Mouse (Mus musculus): ENCODE measurements around the gene Ints4. TPM values are rescaled to one million over a fixed set of nuclear protein-coding genes. Genes with fewer than 3 reads are reported as not detected.

Gene Ints4
- polyA plus RNA-seq, 1 experiment from 2014 or later = 61.0 TPM

- DNase-seq (ENCODE audit: low spot score) = no peak
- Histone ChIP-seq H3K4me3 (no peak overlapping the region), H3K4me1 (replicated peaks) (peaks cover 20% of the 10 kb centered on the region), H3K9me3 (no peaks in the 10 kb centered on the region), H3K36me3 (no peaks in the 10 kb centered on the region), H3K27ac (no peak overlapping the region), H3K27me3 (ENCODE audit: insufficient read depth, poor library complexity, severe bottlenecking) (no peaks in the 10 kb centered on the region)
- WGBS = 73% methylated on average over 3 of the region's 3 CpGs
Measured at GRCm38 (mm10) chr7:97479349-97479748, 1.4 kb upstream of the Ints4 start.

- peak overlapping the region; percentile 36 for H3K27ac ChIP-seq
- no peaks in the 10 kb centered on the region for H3K27me3 ChIP-seq (ENCODE audit: insufficient read depth, poor library complexity, severe bottlenecking)
Measured at GRCm38 (mm10) chr7:97480290-97480689, 466 bp upstream of the Ints4 start.

GRCm38 (mm10) chr7:97483378-97483777 lies 2.6 kb downstream of the Ints4 start:
- DNase-seq (ENCODE audit: low spot score) = no peak
- Histone ChIP-seq H3K27me3 (ENCODE audit: insufficient read depth, poor library complexity, severe bottlenecking) (no peaks in the 10 kb centered on the region), H3K27ac (no peak overlapping the region), H3K36me3 (peaks cover 37% of the 10 kb centered on the region), H3K9me3 (no peaks in the 10 kb centered on the region), H3K4me1 (replicated peaks) (peaks cover 20% of the 10 kb centered on the region), H3K4me3 (no peak overlapping the region)
- 89% methylated on average over 2 of the region's 2 CpGs for WGBS

More at GRCm38 (mm10) chr7:97480290-97480689, 466 bp upstream of the Ints4 start:
- 39% methylated on average over 3 of the region's 3 CpGs for WGBS
- peak overlapping the region; percentile 74 for H3K4me3 ChIP-seq
- no peaks in the 10 kb centered on the region for H3K9me3 ChIP-seq
- H3K36me3 ChIP-seq = peaks cover 6% of the 10 kb centered on the region
- H3K4me1 ChIP-seq (replicated peaks) = peaks cover 20% of the 10 kb centered on the region
- DNase-seq (ENCODE audit: low spot score) = no peak

- WGBS = 71% methylated on average over 3 of the region's 3 CpGs
- no peak for DNase-seq (ENCODE audit: low spot score)
- Histone ChIP-seq H3K27ac (no peak overlapping the region), H3K4me3 (no peak overlapping the region), H3K9me3 (peaks cover 2% of the 10 kb centered on the region; the same call in 1 of the 2 replicates), H3K36me3 (peaks cover 81% of the 10 kb centered on the region), H3K4me1 (replicated peaks) (no peaks in the 10 kb centered on the region), H3K27me3 (ENCODE audit: insufficient read depth, poor library complexity, severe bottlenecking) (no peaks in the 10 kb centered on the region)
Measured at GRCm38 (mm10) chr7:97491157-97491556, 10.4 kb downstream of the Ints4 start.

- no peaks in the 10 kb centered on the region for H3K4me1 ChIP-seq (replicated peaks)
- H3K27me3 ChIP-seq (ENCODE audit: insufficient read depth, poor library complexity, severe bottlenecking) = no peaks in the 10 kb centered on the region
- H3K4me3 ChIP-seq = no peak overlapping the region
- DNase-seq (ENCODE audit: low spot score) = no peak
- H3K36me3 ChIP-seq = peaks cover 78% of the 10 kb centered on the region
- 95% methylated on average over 4 of the region's 4 CpGs for WGBS
- no peak overlapping the region for H3K27ac ChIP-seq
- H3K9me3 ChIP-seq = peaks cover 2% of the 10 kb centered on the region; the same call in 1 of the 2 replicates
Measured at GRCm38 (mm10) chr7:97492420-97492819, 11.7 kb downstream of the Ints4 start.

- H3K4me1 ChIP-seq (replicated peaks) = no peaks in the 10 kb centered on the region
- peaks cover 73% of the 10 kb centered on the region for H3K36me3 ChIP-seq
Measured at GRCm38 (mm10) chr7:97495052-97495451, 14.3 kb downstream of the Ints4 start.

GRCm38 (mm10) chr7:97500555-97501209 lies 19.9 kb downstream of the Ints4 start:
- Histone ChIP-seq H3K4me1 (replicated peaks) (no peaks in the 10 kb centered on the region), H3K4me3 (no peak overlapping the region), H3K36me3 (peaks cover 74% of the 10 kb centered on the region), H3K9me3 (peaks cover 1% of the 10 kb centered on the region; the same call in 1 of the 2 replicates), H3K27me3 (ENCODE audit: insufficient read depth, poor library complexity, severe bottlenecking) (no peaks in the 10 kb centered on the region), H3K27ac (no peak overlapping the region)
- no peak for DNase-seq (ENCODE audit: low spot score)
- WGBS = 94% methylated on average over 5 of the region's 5 CpGs

More at GRCm38 (mm10) chr7:97495052-97495451, 14.3 kb downstream of the Ints4 start:
- Histone ChIP-seq H3K27me3 (ENCODE audit: insufficient read depth, poor library complexity, severe bottlenecking) (no peaks in the 10 kb centered on the region), H3K9me3 (peaks cover 2% of the 10 kb centered on the region; the same call in 1 of the 2 replicates), H3K27ac (no peak overlapping the region), H3K4me3 (no peak overlapping the region)
- DNase-seq (ENCODE audit: low spot score) = no peak

- Histone ChIP-seq H3K9me3 (no peaks in the 10 kb centered on the region), H3K27me3 (ENCODE audit: insufficient read depth, poor library complexity, severe bottlenecking) (no peaks in the 10 kb centered on the region), H3K36me3 (peaks cover 96% of the 10 kb centered on the region), H3K4me1 (replicated peaks) (no peaks in the 10 kb centered on the region), H3K4me3 (no peak overlapping the region), H3K27ac (no peak overlapping the region)
- no peak for DNase-seq (ENCODE audit: low spot score)
- WGBS = 86% methylated on average over 1 of the region's 1 CpGs
Measured at GRCm38 (mm10) chr7:97514786-97515185, 34.0 kb downstream of the Ints4 start.

- DNase-seq (ENCODE audit: low spot score) = no peak
- Histone ChIP-seq H3K4me1 (replicated peaks) (no peaks in the 10 kb centered on the region), H3K9me3 (no peaks in the 10 kb centered on the region), H3K27ac (no peak overlapping the region), H3K36me3 (peaks cover 90% of the 10 kb centered on the region), H3K4me3 (no peak overlapping the region), H3K27me3 (ENCODE audit: insufficient read depth, poor library complexity, severe bottlenecking) (no peaks in the 10 kb centered on the region)
- WGBS = 95% methylated on average over 2 of the region's 2 CpGs
Measured at GRCm38 (mm10) chr7:97519935-97520334, 39.2 kb downstream of the Ints4 start.

- Histone ChIP-seq H3K4me3 (no peak overlapping the region), H3K9me3 (peaks cover 5% of the 10 kb centered on the region; the same call in 1 of the 2 replicates), H3K36me3 (peaks cover 99% of the 10 kb centered on the region), H3K4me1 (replicated peaks) (no peaks in the 10 kb centered on the region), H3K27me3 (ENCODE audit: insufficient read depth, poor library complexity, severe bottlenecking) (no peaks in the 10 kb centered on the region), H3K27ac (no peak overlapping the region)
- 89% methylated on average over 5 of the region's 5 CpGs for WGBS
- no peak for DNase-seq (ENCODE audit: low spot score)
Measured at GRCm38 (mm10) chr7:97535531-97535930, 54.8 kb downstream of the Ints4 start.

GRCm38 (mm10) chr7:97536571-97536970 lies 55.8 kb downstream of the Ints4 start:
- Histone ChIP-seq H3K4me3 (no peak overlapping the region), H3K9me3 (no peaks in the 10 kb centered on the region; the same call in 1 of the 2 replicates), H3K27ac (no peak overlapping the region), H3K36me3 (peaks cover 99% of the 10 kb centered on the region), H3K4me1 (replicated peaks) (no peaks in the 10 kb centered on the region), H3K27me3 (ENCODE audit: insufficient read depth, poor library complexity, severe bottlenecking) (no peaks in the 10 kb centered on the region)
- DNase-seq (ENCODE audit: low spot score) = no peak
- 93% methylated on average over 5 of the region's 5 CpGs for WGBS

- no peaks in the 10 kb centered on the region for H3K9me3 ChIP-seq
- 85% methylated on average over 2 of the region's 2 CpGs for WGBS
Measured at GRCm38 (mm10) chr7:97546462-97546861, 65.7 kb downstream of the Ints4 start.

GRCm38 (mm10) chr7:97549301-97549700 lies 68.5 kb downstream of the Ints4 start:
- H3K4me3 ChIP-seq = no peak overlapping the region
- DNase-seq (ENCODE audit: low spot score) = no peak
- H3K4me1 ChIP-seq (replicated peaks) = no peaks in the 10 kb centered on the region
- H3K27me3 ChIP-seq (ENCODE audit: insufficient read depth, poor library complexity, severe bottlenecking) = no peaks in the 10 kb centered on the region
- H3K27ac ChIP-seq = no peak overlapping the region
- 94% methylated on average over 10 of the region's 10 CpGs for WGBS
- H3K9me3 ChIP-seq = no peaks in the 10 kb centered on the region
- H3K36me3 ChIP-seq = no peaks in the 10 kb centered on the region

More at GRCm38 (mm10) chr7:97546462-97546861, 65.7 kb downstream of the Ints4 start:
- H3K4me1 ChIP-seq (replicated peaks) = no peaks in the 10 kb centered on the region
- no peaks in the 10 kb centered on the region for H3K27me3 ChIP-seq (ENCODE audit: insufficient read depth, poor library complexity, severe bottlenecking)
- peaks cover 24% of the 10 kb centered on the region for H3K36me3 ChIP-seq
- DNase-seq (ENCODE audit: low spot score) = no peak
- H3K4me3 ChIP-seq = no peak overlapping the region
- no peak overlapping the region for H3K27ac ChIP-seq
